Mouse (Mus musculus): ENCODE results near the gene Lats2. TPM values are rescaled to one million over a fixed set of nuclear protein-coding genes. Genes with fewer than 3 reads are reported as not detected.
"Not testable (repeated sequence)": the region's sequence is repeated elsewhere in the genome, so short reads cannot be mapped to it uniquely, and the experiment has no call there.

Gene Lats2
- total and polyA plus RNA-seq, 2 experiments from 2014 or later: 3.8 to 7.7 TPM

- DNase-seq (ENCODE audit: low spot score): no peak
Observed at GRCm38 (mm10) chr14:57755661-57756060, 2.5 kb downstream of the Lats2 start.

GRCm38 (mm10) chr14:57753351-57753992 lies 4.7 kb downstream of the Lats2 start:
- ATAC-seq (ENCODE audit: low FRiP score): no peak
- H3K4me3 ChIP-seq (ENCODE audit: low read depth, low read length): no peak overlapping the region
- TF ChIP-seq CTCF (IDR thresholded peaks at IDR 0.05): no peak
- H3K9ac ChIP-seq (replicated peaks; ENCODE audit: low read length, poor library complexity, severe bottlenecking): no peak overlapping the region
- H3K36me3 ChIP-seq (ENCODE audit: insufficient read depth, low read length): no peaks in the 10 kb centered on the region
- H3K9me3 ChIP-seq (ENCODE audit: low read length): no peaks in the 10 kb centered on the region
- WGBS: 12% methylated on average over 9 of the region's 9 CpGs
- no peak overlapping the region for H3K4me2 ChIP-seq (ENCODE audit: low read depth, low read length, poor library complexity, severe bottlenecking)
- H3K4me1 ChIP-seq (ENCODE audit: insufficient read depth, low read length): no peaks in the 10 kb centered on the region
- no peak for DNase-seq (ENCODE audit: low spot score)
- no peak overlapping the region for H3K27ac ChIP-seq (ENCODE audit: low read depth, low read length)
- no peaks in the 10 kb centered on the region for H3K27me3 ChIP-seq (ENCODE audit: insufficient read depth, low read length)

More at GRCm38 (mm10) chr14:57755661-57756060, 2.5 kb downstream of the Lats2 start:
- Histone ChIP-seq H3K9me3 (ENCODE audit: low read length) (no peaks in the 10 kb centered on the region), H3K27ac (ENCODE audit: low read depth, low read length) (no peak overlapping the region), H3K27me3 (ENCODE audit: insufficient read depth, low read length) (no peaks in the 10 kb centered on the region), H3K4me1 (ENCODE audit: insufficient read depth, low read length) (no peaks in the 10 kb centered on the region), H3K36me3 (ENCODE audit: insufficient read depth, low read length) (no peaks in the 10 kb centered on the region), H3K4me3 (ENCODE audit: low read depth, low read length) (no peak overlapping the region), H3K9ac (replicated peaks; ENCODE audit: low read length, poor library complexity, severe bottlenecking) (no peak overlapping the region), H3K4me2 (ENCODE audit: low read depth, low read length, poor library complexity, severe bottlenecking) (no peak overlapping the region)
- TF ChIP-seq CTCF (IDR thresholded peaks at IDR 0.05): no peak
- ATAC-seq (ENCODE audit: low FRiP score): no peak
- WGBS: 92% methylated on average over 2 of the region's 2 CpGs

- H3K4me1 ChIP-seq (ENCODE audit: insufficient read depth, low read length); ATAC-seq (ENCODE audit: low FRiP score); H3K36me3 ChIP-seq (ENCODE audit: insufficient read depth, low read length); H3K27ac ChIP-seq (ENCODE audit: low read depth, low read length); H3K4me3 ChIP-seq (ENCODE audit: low read depth, low read length); H3K4me2 ChIP-seq (ENCODE audit: low read depth, low read length, poor library complexity, severe bottlenecking); H3K9ac ChIP-seq (replicated peaks; ENCODE audit: low read length, poor library complexity, severe bottlenecking); H3K27me3 ChIP-seq (ENCODE audit: insufficient read depth, low read length); DNase-seq (ENCODE audit: low spot score); H3K9me3 ChIP-seq (ENCODE audit: low read length): not testable (repeated sequence)
Observed at GRCm38 (mm10) chr14:57751006-57751405, 7.2 kb downstream of the Lats2 start.

- Histone ChIP-seq H3K27me3 (ENCODE audit: insufficient read depth, low read length) (no peaks in the 10 kb centered on the region), H3K36me3 (ENCODE audit: insufficient read depth, low read length) (no peaks in the 10 kb centered on the region), H3K9me3 (ENCODE audit: low read length) (no peaks in the 10 kb centered on the region), H3K4me3 (ENCODE audit: low read depth, low read length) (no peak overlapping the region), H3K4me1 (ENCODE audit: insufficient read depth, low read length) (no peaks in the 10 kb centered on the region), H3K27ac (ENCODE audit: low read depth, low read length) (no peak overlapping the region), H3K9ac (replicated peaks; ENCODE audit: low read length, poor library complexity, severe bottlenecking) (no peak overlapping the region), H3K4me2 (ENCODE audit: low read depth, low read length, poor library complexity, severe bottlenecking) (no peak overlapping the region)
- ATAC-seq (ENCODE audit: low FRiP score): no peak
- DNase-seq (ENCODE audit: low spot score): no peak
- 92% methylated on average over 2 of the region's 2 CpGs for whole genome bisulfite sequencing
- TF ChIP-seq CTCF (IDR thresholded peaks at IDR 0.05): no peak
Observed at GRCm38 (mm10) chr14:57749501-57749900, 8.7 kb downstream of the Lats2 start.

- TF ChIP-seq CTCF (IDR thresholded peaks at IDR 0.05): no peak
- no peaks in the 10 kb centered on the region for H3K9me3 ChIP-seq (ENCODE audit: low read length)
Observed at GRCm38 (mm10) chr14:57746001-57746771, 12.0 kb downstream of the Lats2 start, which contains the start of gene Gm49361. Gene Gm49361 (minus strand): TSS chr14:57746103.

More at GRCm38 (mm10) chr14:57746001-57746771, 12.0 kb downstream of the Lats2 start, which contains the start of gene Gm49361:
- DNase-seq (ENCODE audit: low spot score) (peak; percentile 78), ATAC-seq (ENCODE audit: low FRiP score) (peak; percentile 86)
- Histone ChIP-seq H3K27me3 (ENCODE audit: insufficient read depth, low read length) (no peaks in the 10 kb centered on the region), H3K4me3 (ENCODE audit: low read depth, low read length) (peak within 1 kb of the TSS; percentile 71), H3K9ac (replicated peaks; ENCODE audit: low read length, poor library complexity, severe bottlenecking) (peak within 1 kb of the TSS; percentile 55), H3K4me1 (ENCODE audit: insufficient read depth, low read length) (no peaks in the 10 kb centered on the region), H3K36me3 (ENCODE audit: insufficient read depth, low read length) (no peaks in the 10 kb centered on the region), H3K4me2 (ENCODE audit: low read depth, low read length, poor library complexity, severe bottlenecking) (peak within 1 kb of the TSS; percentile 95), H3K27ac (ENCODE audit: low read depth, low read length) (peak within 1 kb of the TSS; percentile 44)
- WGBS: under 1% methylated on average over 49 of the region's 68 CpGs

Measured in midbrain, postnatal 0 days (tissue).